Mouse (Mus musculus) retina, postnatal 1 day (tissue): ENCODE data around the gene Fgd4.

Experiments used
- DNase-seq: peaks from one replicate; pipeline ENCODE4 v3.0.0-alpha.2; 2012

The Fgd4 gene

DNA sequence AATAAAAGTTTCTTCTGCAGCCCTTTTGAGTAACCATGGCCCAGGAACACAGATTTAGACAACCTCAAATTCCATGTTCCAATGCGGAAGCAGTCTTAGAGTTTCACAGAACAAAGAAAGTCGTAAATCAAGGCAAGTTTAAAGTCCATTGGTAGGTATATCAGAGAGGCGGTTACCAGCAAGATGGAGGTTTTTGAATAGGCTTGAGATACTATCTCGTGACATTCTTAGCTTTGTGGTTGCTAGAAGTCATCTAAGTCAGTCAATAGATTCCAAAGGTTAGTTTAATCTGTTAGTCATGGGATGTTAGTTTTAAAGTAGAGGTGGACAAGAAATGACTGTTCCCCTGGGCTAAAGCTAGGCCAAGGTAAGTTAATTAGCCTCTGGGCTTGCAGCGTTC, at the start of gene Fgd4:
TSS of gene Fgd4 (minus strand) at position 89 of the 400 bp plus-strand sequence.
- DNase-seq, result no peak

DNA sequence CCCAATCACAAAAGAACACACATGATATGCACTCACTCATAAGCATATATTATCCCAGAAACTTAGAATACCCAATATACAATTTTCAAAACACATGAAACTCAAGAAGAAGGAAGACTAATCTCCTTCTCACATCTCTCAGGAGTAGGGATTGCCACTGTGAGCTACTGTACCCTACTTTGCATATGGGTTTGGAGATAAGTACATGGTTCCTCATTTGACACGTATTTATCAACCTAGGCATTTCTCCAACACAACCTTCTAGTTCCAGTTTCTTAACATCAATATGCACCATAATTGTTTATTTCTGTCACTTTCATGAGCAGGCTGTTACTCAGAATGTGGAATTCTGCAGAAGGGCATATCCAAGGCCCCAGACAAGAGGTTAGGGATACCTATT, 44.8 kb upstream of the Fgd4 start:
- DNase-seq, result no peak

DNA sequence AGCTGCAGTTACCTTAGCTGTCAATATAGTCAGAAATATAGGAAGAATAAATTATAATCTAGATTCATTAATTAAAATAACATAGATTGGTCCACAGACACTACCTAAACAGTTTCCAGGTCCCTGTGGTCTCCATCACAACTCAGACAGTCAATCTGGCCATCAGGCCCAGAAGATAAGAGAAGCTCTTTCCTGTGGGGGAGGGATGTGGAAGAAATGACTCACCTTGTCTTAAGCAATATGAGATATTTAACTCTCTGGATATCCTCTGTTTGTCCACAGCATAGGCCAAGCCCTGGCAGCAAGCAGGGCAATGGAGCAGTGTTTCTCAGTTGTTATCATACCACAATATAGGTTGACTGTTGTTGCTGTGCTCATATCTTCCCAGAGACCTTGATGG, 33.4 kb upstream of the Fgd4 start:
- no peak for DNase-seq

DNA sequence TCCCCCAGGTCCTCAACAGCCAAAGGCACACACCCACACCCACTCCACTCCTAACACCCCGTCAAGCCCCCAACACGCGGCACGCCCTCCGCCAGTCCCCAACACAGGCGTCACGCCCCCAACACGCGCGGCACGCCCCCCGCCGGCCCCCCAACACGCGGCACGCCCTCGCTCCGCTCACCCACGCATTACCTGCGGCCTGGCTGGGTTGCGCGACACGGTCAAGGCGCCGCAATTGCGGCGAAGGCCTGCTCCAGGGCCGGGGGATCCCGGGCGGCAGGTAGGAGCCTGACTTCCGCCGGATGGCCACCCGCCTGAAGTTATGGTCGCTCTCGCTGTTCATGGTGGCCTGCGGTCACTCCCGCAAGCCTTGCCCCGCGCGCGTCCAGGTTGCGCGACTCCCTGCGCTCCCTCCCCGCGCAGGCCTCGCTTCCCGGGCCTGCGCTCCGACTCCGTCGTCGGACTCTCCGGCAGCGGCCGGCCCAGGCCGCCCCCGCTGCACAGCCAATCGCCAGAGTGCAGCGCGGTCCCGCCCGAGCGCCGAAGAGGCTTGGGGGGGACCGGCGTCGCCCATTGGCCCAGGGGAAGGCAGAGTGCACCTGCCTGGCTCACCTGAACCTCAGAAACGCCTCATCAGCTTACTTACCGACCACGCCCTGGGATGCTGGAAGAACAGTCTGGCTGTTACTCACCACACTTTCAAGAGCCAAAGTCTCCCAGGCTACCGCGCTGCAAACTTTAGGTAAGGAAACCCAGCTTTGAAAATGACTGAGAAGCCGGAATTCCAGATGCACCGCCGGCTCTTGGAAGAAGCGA, 555 bp downstream of the Fgd4 start:
- DNase-seq, result peak; percentile 66

DNA sequence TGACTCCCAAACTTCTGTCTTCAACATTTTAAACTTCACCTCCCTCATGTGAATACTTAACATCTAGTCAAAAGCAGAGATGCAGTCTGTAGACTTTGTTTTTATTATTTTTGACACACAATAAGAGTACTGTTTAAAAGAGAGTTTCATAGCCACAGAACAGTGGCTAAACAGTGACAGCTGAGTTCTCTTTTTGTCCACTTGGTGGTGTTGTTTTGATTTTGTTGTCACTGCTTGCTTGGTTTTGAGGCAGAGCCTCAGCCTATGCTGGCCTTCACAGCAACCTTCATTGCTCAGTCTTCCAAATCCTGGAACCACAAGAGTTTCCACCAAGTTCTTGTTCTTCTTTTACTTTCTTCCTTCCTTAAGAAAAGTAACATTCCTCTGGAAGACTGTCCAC, 3.8 kb downstream of the Fgd4 start:
- DNase-seq, result peak; percentile 22

DNA sequence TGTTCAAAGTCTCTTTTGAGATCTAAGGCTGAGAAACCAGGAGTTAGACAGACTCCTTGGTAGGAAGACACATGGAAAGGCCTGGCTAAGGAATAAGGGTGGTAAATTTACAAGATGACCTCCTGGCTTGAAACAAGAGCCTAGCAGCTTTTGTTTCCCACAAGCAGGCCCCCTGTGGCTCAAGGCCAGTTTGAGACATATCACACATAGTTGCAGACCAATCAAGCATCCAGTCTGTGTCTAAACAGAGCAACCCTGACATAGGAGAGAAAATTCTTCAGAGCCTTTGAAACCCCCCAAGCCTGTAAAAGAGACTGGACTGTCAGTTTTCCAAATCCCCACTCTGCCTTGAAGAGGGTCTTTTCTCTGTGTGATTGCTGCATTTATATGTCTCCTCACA, 7.7 kb downstream of the Fgd4 start:
- no peak for DNase-seq

DNA sequence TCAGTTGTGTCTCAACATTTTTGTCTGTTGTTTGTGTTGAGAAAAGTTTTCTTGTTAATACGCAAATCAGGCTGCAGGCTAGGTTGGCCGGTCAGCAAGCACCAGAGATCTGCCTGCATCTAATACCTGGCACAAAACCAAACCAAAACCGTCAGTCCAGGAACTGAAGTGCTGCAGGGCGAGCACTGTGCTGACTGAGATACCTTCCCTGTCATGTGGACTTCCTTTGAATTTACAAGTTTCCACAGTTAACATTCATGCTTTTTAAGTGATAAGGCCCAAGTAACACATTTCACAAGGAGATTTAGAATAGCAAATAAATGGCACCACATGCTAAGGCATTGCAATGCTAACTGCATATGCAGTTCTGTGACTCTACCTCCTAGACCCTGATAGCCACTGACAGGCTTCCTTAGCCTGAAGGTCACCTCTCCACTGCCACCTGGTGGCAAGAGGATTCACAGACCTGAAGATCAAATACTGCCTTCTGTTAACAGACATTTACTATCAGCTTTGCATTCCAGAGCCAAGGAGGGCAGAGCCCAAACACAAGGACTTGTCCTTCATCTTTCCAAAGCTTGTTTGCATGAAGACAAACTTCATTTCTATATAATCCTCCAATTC, 15.8 kb downstream of the Fgd4 start:
- peak; percentile 88 for DNase-seq

DNA sequence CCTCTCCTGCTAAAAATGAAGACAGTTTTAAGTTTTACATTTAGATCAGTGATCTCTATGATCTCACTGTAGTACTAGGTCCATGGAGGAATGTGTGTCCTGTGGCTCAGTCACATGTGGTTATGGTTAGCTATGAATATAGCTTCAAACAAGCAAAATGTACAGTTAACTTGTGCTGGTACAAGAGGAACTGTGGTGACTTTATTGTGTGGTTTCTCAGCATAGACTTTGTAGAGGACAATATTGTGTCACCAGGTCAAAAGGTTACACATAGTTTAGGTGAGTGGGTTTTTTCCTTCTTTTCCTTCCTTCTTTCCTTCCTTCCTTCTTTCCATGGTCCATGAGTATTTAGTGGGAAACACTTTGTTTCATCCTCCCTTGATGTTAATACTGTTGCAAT, 23.8 kb downstream of the Fgd4 start:
- DNase-seq, result no peak

DNA sequence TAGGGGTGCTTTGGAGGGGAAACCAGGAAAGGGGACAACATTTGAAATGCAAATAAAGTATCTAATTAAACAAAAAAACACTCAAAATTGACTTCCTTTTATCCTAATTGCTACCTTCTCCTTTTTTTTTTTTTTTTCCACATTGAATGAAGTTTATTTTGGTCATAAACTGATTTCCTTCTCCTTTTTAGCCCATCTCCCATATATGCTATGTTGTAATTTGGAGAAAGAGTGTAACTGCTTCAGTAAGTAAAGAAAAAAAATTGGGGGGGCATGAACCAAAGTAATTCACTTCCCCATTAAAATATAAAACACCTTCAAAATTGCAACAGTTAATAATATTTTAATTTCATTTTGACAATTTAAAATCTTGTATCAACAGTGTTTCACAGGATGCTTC, 25.8 kb downstream of the Fgd4 start:
- DNase-seq, result no peak

DNA sequence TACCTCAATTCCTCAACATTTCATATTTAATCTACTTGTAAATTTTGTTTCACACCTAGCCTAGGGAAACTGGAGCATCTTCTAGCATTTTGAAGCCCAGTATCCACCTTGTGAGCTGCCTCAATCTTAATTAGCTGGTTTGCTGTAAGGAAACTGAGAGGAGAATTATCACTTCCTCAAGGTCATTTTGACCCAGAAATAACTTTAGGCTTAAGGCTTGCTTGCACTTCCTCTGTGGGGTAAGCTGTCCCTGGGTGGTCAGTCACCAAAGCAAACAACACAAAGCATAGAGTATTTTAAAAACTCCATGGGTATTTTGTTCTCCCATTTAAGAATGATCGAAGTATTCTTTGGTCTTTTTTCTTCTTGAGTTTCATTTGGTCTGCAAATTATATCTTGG, 27.2 kb downstream of the Fgd4 start:
- DNase-seq, result no peak

DNA sequence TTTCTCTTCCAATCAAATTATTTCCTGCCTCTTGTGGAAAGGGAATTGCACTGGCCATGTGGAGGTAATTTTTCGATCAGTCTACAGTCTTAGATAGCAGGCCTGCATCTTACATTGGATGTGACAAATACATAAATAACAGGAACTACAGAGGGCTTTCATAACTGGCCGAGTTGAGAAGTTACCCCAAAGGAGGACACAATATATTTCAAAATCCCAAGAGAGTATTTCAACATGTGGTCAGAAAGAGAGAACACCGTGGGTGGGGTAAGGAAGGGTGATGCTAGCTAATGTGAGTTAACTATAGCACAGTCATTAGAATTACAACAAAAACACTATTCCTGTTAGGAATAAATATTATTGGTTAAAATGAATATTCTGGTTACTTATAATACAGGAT, 29.0 kb downstream of the Fgd4 start:
- DNase-seq, result no peak

DNA sequence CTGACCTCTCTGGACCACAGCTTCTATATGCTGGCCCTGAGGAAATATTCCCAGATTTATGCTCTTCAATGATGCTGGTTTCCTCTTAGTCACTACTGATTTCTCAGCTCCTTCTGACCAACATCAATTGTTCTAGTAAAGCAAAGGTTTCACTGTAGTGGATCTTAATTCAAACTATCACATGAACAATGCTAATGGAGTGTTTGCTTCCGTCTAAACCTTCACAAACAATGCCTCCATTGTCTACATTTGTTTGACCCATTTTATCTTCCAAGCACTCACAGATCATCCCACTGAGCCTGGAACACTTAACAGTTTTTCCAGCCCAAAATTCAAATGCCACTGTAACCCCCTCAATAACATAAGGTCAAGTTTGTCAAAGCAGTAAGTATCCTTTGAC, 33.6 kb downstream of the Fgd4 start:
- peak; percentile 84 for DNase-seq

DNA sequence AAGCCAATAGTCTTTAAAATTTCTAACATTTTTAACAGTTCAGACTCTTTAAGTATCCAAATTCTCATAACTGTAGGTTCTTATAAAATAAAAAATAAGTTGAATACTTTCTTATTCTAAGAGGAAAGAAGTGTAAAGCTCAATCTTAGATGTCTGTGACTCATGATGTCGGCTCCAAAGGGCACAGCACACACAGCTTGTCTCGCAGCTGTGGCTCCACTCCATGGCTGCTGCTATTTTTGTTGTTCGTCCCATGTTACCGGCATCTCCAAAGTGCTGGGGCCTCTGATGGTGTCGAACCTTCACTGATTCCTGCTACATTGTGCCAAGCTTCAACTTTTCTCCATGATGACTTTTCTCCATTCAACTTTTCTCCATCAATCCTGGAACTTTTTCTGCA, 34.1 kb downstream of the Fgd4 start:
- no peak for DNase-seq

DNA sequence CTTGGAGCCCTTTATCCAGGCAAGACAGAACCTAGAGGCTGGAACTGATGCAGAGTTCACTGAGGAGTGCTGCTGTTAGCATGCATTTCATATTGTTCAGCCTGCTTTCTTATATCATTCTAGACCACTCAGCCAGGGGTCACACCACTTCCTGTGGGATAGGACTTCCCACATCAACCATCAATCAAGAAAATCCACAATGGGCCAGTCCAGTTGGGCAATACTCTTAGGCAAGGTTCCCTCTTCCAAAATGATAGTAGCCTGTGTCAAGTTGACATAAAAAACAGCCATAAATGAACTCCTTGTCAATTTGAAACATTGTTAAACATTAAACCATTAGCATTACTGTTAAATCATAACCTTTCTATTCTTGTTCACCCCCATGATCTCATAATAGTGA, 34.6 kb downstream of the Fgd4 start:
- no peak for DNase-seq

DNA sequence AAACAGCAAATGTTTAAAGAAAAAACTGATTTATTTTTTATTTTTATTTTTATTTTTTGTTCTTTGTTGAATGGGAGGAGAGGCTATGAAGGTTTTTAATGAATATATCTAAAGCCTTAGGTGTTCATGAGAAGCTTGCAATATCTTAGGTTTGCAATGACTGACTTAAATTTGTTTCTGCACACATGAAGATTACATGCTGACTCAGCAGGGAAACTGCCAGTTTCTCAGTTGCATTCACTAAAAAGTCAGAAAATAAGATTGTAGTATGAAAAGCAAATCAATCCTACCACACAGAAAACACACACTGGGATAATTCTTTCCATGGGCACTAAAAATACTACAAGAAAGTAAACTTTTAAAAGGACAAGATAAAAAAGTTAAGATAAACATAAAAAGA, 39.6 kb downstream of the Fgd4 start:
- DNase-seq, result no peak

DNA sequence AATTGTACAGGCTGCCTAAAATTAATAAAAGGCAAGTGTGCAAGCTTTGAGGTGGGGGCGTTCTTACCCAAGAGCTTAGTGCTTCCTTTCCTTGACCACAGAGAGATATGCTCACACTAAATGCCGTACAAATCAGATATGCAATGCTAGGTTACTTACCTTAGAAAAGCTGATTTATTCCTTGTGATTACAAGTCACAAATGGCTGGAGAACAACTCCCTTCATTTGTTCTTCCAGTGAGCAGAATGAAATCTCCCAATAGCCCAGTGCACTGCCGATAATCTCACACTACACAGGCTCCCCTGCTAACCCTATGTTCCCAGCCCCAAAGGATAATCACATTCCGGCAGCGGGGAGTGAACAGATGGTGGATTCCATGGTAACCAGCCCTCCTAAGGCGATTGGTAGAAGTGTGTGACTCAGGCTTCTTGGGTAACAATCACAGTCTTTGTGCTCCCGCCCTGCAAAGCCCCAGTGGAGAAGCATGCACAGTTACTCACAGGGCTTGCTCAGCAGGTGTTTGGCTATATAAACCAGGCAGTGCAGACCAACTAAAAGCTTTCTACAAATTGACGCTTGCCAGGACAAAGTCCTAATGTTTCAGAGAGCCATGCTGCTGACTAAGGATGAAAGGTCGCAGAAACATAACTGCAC, 40.3 kb downstream of the Fgd4 start:
- peak; percentile 98 for DNase-seq

DNA sequence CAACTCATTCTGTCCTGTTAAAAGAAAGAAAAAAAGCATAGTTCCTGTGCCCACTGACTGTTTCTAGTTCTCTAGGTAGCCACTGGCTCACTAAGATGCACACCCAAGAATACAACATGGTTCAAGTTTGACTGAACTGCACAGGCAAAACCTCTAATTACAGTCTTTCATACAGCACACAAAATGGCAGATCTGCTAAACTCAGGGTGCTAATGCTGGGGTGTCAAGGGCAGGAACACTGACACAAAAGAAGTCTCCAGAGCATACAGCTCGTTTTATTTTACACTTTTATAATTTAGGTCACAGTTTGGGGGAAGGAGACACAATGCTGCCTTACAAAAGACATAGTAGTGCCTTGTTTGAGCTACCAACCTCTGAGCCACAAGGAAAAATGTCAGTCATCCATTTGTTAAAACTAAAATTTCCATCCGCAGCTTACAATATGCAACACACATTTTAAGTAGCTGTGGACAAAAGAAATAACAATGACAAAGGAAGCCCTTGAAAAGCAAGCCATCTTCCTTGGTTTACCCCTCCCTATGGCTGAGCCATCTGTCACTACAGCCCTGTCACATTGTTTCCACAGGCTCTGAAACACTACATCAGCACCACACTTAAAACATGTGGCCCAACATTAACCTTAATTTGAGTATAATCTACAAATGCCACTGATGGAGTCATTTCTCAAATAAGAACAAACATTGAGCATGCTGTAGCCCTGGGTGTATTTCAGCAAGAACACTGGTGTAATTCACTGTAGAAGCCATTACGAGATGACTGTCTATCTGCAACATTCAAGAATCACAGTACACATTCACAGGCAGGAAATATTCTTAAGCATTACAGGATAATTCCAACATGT, 41.1 kb downstream of the Fgd4 start:
- DNase-seq, result peak; percentile 60

DNA sequence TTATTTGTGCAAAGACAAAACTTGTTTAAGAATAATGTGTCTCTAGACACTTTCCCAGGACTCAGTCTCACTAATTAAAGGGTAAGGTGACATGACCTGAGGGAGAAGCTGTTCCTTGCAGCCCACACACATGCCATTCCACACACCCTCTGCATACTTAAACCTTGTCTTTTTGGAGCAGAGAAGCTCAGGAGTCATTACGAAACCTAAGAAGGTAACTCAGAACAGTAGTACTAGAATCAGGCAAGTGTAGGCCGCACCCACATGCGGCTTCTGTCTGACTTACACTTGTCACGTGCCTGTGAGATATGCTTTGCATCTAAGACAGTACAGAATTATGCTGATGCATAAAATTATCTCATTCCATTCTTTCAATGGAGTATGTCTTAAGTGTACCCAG, 42.6 kb downstream of the Fgd4 start:
- no peak for DNase-seq

DNA sequence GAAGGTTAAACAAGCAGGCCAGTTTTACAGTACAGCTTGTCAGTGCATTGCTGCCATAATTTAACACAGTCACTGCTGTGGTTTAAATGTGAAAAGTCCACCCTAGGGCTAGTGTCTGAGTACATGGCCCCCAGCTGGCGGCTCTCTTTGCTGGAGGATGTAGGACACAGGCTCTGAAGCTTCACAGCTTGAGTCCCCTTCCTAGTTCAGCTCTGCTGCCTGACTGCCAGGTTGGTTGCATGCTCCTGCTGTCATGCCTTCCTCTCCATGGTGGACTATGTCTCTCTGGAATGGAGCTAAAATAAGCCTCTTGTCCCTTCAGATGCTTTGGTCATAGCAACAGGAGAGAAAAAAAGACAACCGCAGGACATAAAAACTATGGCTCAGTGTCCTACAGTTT, 46.3 kb downstream of the Fgd4 start:
- peak; percentile 17 for DNase-seq

DNA sequence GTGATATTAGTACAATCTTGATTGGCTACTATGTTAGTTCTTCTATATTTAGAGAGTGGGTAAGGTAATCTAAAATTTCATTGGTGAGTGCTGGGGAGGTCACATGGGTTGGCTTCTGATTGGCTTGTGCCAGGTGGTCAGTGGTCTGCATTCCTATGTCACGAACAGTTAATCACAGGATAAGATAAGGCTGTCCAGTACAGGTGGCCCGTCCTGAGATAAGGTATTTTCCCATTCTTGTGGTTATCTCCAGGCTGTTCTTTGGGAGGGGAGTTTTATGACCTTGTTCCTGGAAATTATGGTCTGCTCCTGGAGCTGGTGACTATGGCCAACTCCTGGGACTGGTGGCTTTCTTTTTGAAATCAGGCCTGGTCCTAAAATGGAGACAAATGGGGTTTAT, 48.2 kb downstream of the Fgd4 start:
- DNase-seq, result no peak

DNA sequence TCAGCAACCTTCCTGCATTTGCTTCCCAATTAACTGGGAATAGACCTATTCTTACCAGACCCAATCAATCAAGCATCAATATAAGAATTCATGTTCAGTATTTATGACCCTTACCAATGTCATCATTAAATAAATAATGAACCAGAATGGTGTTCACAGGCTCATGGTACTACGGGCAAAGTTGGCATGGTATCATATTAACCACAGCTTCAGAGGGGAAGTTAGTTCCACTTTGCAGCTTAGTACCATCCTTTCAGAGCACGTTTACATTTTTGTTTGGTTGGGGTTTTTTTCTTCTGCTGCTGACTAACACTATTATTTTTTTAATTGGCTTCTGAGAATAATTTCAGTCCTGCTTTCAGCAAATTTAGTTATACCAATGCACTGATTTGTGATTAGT, 51.2 kb downstream of the Fgd4 start:
- no peak for DNase-seq

DNA sequence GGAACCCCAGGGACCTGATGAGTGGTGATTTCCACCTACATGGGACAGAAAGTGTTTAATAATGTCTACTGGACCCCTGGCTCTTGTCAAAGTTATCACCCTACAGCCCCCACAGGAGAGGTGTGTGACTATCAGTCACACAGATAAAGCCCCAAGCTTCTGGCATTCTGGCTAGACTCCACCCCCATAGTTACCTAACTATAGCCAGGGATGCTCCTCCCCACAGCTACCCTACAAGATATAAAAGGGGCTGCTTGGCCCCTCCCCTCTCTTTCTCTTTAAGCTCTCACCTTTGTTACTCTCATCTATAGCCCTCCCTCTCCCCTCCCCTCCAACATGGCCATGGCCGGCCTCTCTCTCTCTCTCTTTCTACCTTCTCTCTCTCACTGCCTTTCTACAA, 53.7 kb downstream of the Fgd4 start:
- DNase-seq, result no peak

DNA sequence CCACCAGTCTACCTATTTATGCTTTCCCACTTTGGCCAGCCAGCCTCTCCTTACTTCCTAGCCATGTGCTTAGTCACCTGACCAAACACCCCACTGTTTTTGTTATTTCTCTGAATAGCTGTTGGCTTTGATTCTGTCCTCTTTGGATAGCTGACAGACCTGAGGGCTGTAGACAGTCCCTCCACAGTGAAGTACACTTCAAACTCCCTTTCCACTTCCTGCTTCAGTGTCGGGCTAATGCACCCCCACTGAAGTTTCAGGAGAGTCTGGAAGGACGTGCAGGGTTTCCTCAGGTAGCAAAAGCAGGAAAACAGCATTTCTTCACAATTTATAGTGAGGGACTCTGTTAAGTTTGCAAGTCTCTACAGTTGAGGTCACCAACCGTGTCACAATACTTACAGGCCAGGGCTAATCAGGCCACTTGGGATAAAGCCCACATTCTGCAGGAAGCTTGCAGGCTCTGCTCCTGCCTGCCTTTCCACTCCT, 57.4 kb downstream of the Fgd4 start:
- no peak for DNase-seq
